ENCODE assay signal across 8 mouse cellular contexts in the genomic region with DNA sequence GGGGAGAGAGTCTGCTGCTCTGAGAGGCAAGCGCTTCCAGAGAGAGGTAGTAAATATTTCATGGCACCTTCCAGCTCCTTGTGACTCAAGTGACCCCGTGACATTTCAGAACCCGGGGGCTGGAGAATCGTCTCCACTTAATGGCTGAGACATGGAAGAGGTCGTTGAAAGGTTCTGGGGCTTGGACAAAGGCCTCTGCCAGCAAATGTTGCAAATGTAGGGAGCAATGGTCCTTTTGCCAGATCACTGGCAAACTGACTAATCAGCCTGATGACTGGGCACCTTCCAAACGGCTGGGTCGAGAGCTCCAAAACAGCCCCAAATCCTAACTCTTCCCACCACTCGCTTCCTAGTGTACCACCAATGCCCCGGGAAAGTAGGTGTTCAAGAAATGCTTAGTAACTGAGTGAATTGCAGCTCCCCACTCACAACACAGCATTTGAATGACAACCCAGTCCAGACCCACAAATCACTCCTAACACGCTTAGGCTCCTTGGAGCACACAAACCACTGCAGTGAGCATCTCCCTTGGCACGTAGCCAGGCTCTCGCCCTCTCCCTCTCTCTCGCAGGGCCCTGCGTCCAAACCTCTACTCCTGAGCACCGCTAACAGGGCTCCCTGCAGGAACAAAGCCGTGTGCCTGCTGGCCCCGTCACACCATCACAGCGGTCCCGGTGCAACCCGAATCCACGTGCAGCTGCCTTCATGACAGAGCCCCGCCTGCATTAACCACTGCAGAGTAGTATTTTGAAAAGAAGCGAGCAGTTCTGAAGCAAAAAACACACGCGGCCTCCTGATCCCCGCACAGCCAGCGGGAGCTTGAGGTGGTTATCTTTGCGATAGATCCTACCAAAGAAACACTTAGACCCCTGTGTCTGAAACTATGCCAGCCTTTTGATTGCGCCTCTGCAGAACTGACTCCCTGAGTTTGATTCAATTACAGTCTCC. TPM values are rescaled to one million over a fixed set of nuclear protein-coding genes. Genes with fewer than 3 reads are reported as not detected.
A peak's percentile ranks its signal among the peaks of the same experiment; 100 is the strongest.
DNase-seq lines count a peak whose midpoint lies in the region; ATAC-seq lines count a peak whose summit lies in the region.

No protein-coding gene starts in this region.

- ATAC-seq in kidney, embryonic 14.5 days (ENCODE audit: low FRiP score, low TSS enrichment), result no peak
- no peak for ATAC-seq in forebrain, embryonic 11.5 days (replicated peaks; ENCODE audit: low FRiP score)
- ATAC-seq in midbrain, embryonic 13.5 days, result no peak

- H3K9ac ChIP-seq in kidney, embryonic 14.5 days (ENCODE audit: low read depth, low read length), result no peak overlapping the region
- H3K9ac ChIP-seq in forebrain, embryonic 11.5 days (ENCODE audit: low read length), result no peak overlapping the region
- H3K9ac ChIP-seq in midbrain, embryonic 13.5 days (replicated peaks), result peak overlapping the region; percentile 76; the same call in 1 of the 2 replicates

- H3K4me3 ChIP-seq in kidney, embryonic 14.5 days (ENCODE audit: low read length), result peak overlapping the region; percentile 63; the same call in 1 of the 2 replicates
- no peak overlapping the region for H3K4me3 ChIP-seq in forebrain, embryonic 11.5 days (ENCODE audit: low read depth, low read length)
- peak overlapping the region; percentile 55 for H3K4me3 ChIP-seq in midbrain, embryonic 13.5 days (replicated peaks)

- DNase-seq in kidney, adult 18-20 months, result no peak
- DNase-seq in cerebellum, adult 9-11 months, result peak; percentile 74
- DNase-seq in forebrain, embryonic 11.5 days (ENCODE audit: low spot score), result peak; percentile 72
- no peak for DNase-seq in Muller cell, postnatal 12 days (ENCODE audit: inconsistent ontology term)
- DNase-seq in layer of hippocampus, adult 8-10 months (ENCODE audit: low spot score in 2 of 2), result no peak
- no peak for DNase-seq in kidney, postnatal 25 days

- H3K4me1 ChIP-seq in kidney, embryonic 14.5 days (ENCODE audit: control insufficient read depth, insufficient read depth, low read length), result peaks cover 31% of the 10 kb centered on the region
- peaks cover 21% of the 10 kb centered on the region for H3K4me1 ChIP-seq in forebrain, embryonic 11.5 days (replicated peaks; ENCODE audit: control insufficient read depth, insufficient read depth, low read length)
- H3K4me1 ChIP-seq in midbrain, embryonic 13.5 days (replicated peaks), result peaks cover 38% of the 10 kb centered on the region

- H3K36me3 ChIP-seq in kidney, embryonic 14.5 days (ENCODE audit: control insufficient read depth, insufficient read depth, low read length), result no peaks in the 10 kb centered on the region
- H3K36me3 ChIP-seq in forebrain, embryonic 11.5 days (ENCODE audit: control insufficient read depth, insufficient read depth, low read length), result no peaks in the 10 kb centered on the region
- no peaks in the 10 kb centered on the region for H3K36me3 ChIP-seq in midbrain, embryonic 13.5 days

- H3K27ac ChIP-seq in kidney, embryonic 14.5 days (ENCODE audit: low read depth, low read length), result no peak overlapping the region
- H3K27ac ChIP-seq in forebrain, embryonic 11.5 days (ENCODE audit: low read depth, low read length), result no peak overlapping the region
- no peak overlapping the region for H3K27ac ChIP-seq in midbrain, embryonic 13.5 days

- peak overlapping the region; percentile 100; the same call in 1 of the 2 replicates for H3K4me2 ChIP-seq in kidney, embryonic 14.5 days (replicated peaks; ENCODE audit: low read depth, low read length)
- H3K4me2 ChIP-seq in forebrain, embryonic 11.5 days (ENCODE audit: low read depth, low read length, severe bottlenecking), result 0 out of 2 replicates have a peak overlapping the region, but pooled peaks have one; percentile 24
- peak overlapping the region; percentile 100 for H3K4me2 ChIP-seq in midbrain, embryonic 13.5 days (replicated peaks)

- peaks cover 2% of the 10 kb centered on the region; the same call in 1 of the 2 replicates for H3K9me3 ChIP-seq in kidney, embryonic 14.5 days (ENCODE audit: control insufficient read depth, low read length)
- no peaks in the 10 kb centered on the region for H3K9me3 ChIP-seq in forebrain, embryonic 11.5 days (ENCODE audit: control insufficient read depth, low read length)
- no peaks in the 10 kb centered on the region for H3K9me3 ChIP-seq in midbrain, embryonic 13.5 days

- WGBS in kidney, embryonic 14.5 days, result 7% methylated on average over 29 of the region's 29 CpGs
- 8% methylated on average over 29 of the region's 29 CpGs for WGBS in forebrain, embryonic 11.5 days
- 7% methylated on average over 29 of the region's 29 CpGs for WGBS in midbrain, embryonic 13.5 days

- H3K27me3 ChIP-seq in kidney, embryonic 14.5 days (ENCODE audit: control insufficient read depth, insufficient read depth, low read length), result peaks cover 40% of the 10 kb centered on the region
- peaks cover 53% of the 10 kb centered on the region for H3K27me3 ChIP-seq in forebrain, embryonic 11.5 days (ENCODE audit: control insufficient read depth, insufficient read depth, low read length)
- H3K27me3 ChIP-seq in midbrain, embryonic 13.5 days, result peaks cover 87% of the 10 kb centered on the region

RNA-seq across cellular contexts. Expression of gene Cabp1, which starts 2.0 kb away (rescaled TPM):
- 2.0 and 2.4 TPM in 2 replicates for polyA plus RNA-seq in kidney, embryonic 14.5 days (2014; fragmentation: Nextera tagmentation; extraction: Ambion mirVana)
- polyA plus RNA-seq in forebrain, embryonic 11.5 days (2014; fragmentation: Nextera tagmentation; extraction: Ambion mirVana), result 1.2 and 1.5 TPM in 2 replicates
- 2.0 and 2.7 TPM in 2 replicates for polyA plus RNA-seq in midbrain, embryonic 13.5 days (2015; fragmentation: Nextera tagmentation; extraction: Ambion mirVana)
- total RNA-seq in layer of hippocampus, adult 8-10 months (2022), result 100 to 1,000 TPM; 109 to 118 (median 114) TPM

RNA-seq across cellular contexts. Expression of gene Mlec, which starts 34.2 kb away (rescaled TPM):
- polyA plus RNA-seq in kidney, embryonic 14.5 days (2014; fragmentation: Nextera tagmentation; extraction: Ambion mirVana), result 57.8 and 75.5 TPM in 2 replicates
- 56.3 and 56.4 TPM in 2 replicates for polyA plus RNA-seq in forebrain, embryonic 11.5 days (2014; fragmentation: Nextera tagmentation; extraction: Ambion mirVana)
- polyA plus RNA-seq in midbrain, embryonic 13.5 days (2015; fragmentation: Nextera tagmentation; extraction: Ambion mirVana), result 21.1 and 25.3 TPM in 2 replicates
- total RNA-seq in layer of hippocampus, adult 8-10 months (2022), result 100 to 1,000 TPM in 1 of 4 experiments, 10 to 100 TPM in 3; 80.4 to 100 (median 89.0) TPM

RNA-seq across cellular contexts. Expression of gene Pop5, which starts 43.5 kb away (rescaled TPM):
- polyA plus RNA-seq in kidney, embryonic 14.5 days (2014; fragmentation: Nextera tagmentation; extraction: Ambion mirVana), result 116 and 120 TPM in 2 replicates
- polyA plus RNA-seq in forebrain, embryonic 11.5 days (2014; fragmentation: Nextera tagmentation; extraction: Ambion mirVana), result 98.4 and 105 TPM in 2 replicates
- 87.7 and 110 TPM in 2 replicates for polyA plus RNA-seq in midbrain, embryonic 13.5 days (2015; fragmentation: Nextera tagmentation; extraction: Ambion mirVana)
- total RNA-seq in layer of hippocampus, adult 8-10 months (2022), result 100 to 1,000 TPM in 2 of 4 experiments, 10 to 100 TPM in 2; 89.0 to 104 (median 99.1) TPM

RNA-seq across cellular contexts. Expression of gene Unc119b, which starts 57.4 kb away (rescaled TPM):
- polyA plus RNA-seq in kidney, embryonic 14.5 days (2014; fragmentation: Nextera tagmentation; extraction: Ambion mirVana), result 26.3 and 50.3 TPM in 2 replicates
- 81.2 and 83.3 TPM in 2 replicates for polyA plus RNA-seq in forebrain, embryonic 11.5 days (2014; fragmentation: Nextera tagmentation; extraction: Ambion mirVana)
- polyA plus RNA-seq in midbrain, embryonic 13.5 days (2015; fragmentation: Nextera tagmentation; extraction: Ambion mirVana), result 37.4 and 43.4 TPM in 2 replicates
- total RNA-seq in layer of hippocampus, adult 8-10 months (2022), result 10 to 100 TPM; 26.9 to 29.3 (median 27.6) TPM

Comparison
In these comparisons a context has a peak if more than half of its experiments do, and no peak if none do; other contexts are left out.
1. H3K4me2 ChIP-seq: peak in every context shown above with its lines; median percentile 100 in kidney, embryonic 14.5 days; 100 in midbrain, embryonic 13.5 days; 24 in forebrain, embryonic 11.5 days.
2. DNase-seq: peak in cerebellum, adult 9-11 months (single experiment) and forebrain, embryonic 11.5 days (single experiment); none in kidney, adult 18-20 months (single experiment), Muller cell, postnatal 12 days (single experiment), layer of hippocampus, adult 8-10 months (0 of 2) and kidney, postnatal 25 days (0 of 2).